Mouse (Mus musculus) 416B (cell line): ENCODE data around the gene Ccdc6.

Experiments
- DNase-seq: peaks from one replicate; pipeline ENCODE4 v3.0.0; 2011; ENCODE audit warnings: low read depth

The Ccdc6 gene

GRCm38 (mm10) chr10:70096366-70097188 lies at the start of gene Ccdc6:
Gene Ccdc6, plus strand, starts transcription at chr10:70097121.
- peak; percentile 64 for DNase-seq

- no peak for DNase-seq
Observed at GRCm38 (mm10) chr10:70049771-70050170, 47.1 kb upstream of the Ccdc6 start.

- DNase-seq = no peak
Observed at GRCm38 (mm10) chr10:70055291-70055690, 41.6 kb upstream of the Ccdc6 start.

- peak; percentile 11 for DNase-seq
Observed at GRCm38 (mm10) chr10:70057064-70057463, 39.9 kb upstream of the Ccdc6 start.

GRCm38 (mm10) chr10:70060021-70060688 lies 36.8 kb upstream of the Ccdc6 start:
- DNase-seq = no peak

- no peak for DNase-seq
Observed at GRCm38 (mm10) chr10:70060689-70061081, 36.2 kb upstream of the Ccdc6 start.

GRCm38 (mm10) chr10:70063881-70064555 lies 32.9 kb upstream of the Ccdc6 start:
- no peak for DNase-seq

GRCm38 (mm10) chr10:70065191-70065590 lies 31.7 kb upstream of the Ccdc6 start:
- no peak for DNase-seq

GRCm38 (mm10) chr10:70066497-70067168 lies 30.3 kb upstream of the Ccdc6 start:
- DNase-seq = no peak

- DNase-seq = no peak
Observed at GRCm38 (mm10) chr10:70067169-70068115, 29.5 kb upstream of the Ccdc6 start.

- no peak for DNase-seq
Observed at GRCm38 (mm10) chr10:70069321-70069720, 27.6 kb upstream of the Ccdc6 start.

- no peak for DNase-seq
Observed at GRCm38 (mm10) chr10:70071334-70071733, 25.6 kb upstream of the Ccdc6 start.

GRCm38 (mm10) chr10:70077452-70077851 lies 19.5 kb upstream of the Ccdc6 start:
- DNase-seq = no peak

GRCm38 (mm10) chr10:70080908-70081307 lies 16.0 kb upstream of the Ccdc6 start:
- DNase-seq = no peak

GRCm38 (mm10) chr10:70081564-70082175 lies 15.3 kb upstream of the Ccdc6 start:
- no peak for DNase-seq

- DNase-seq = no peak
Observed at GRCm38 (mm10) chr10:70083241-70083640, 13.7 kb upstream of the Ccdc6 start.

GRCm38 (mm10) chr10:70085256-70085961 lies 11.5 kb upstream of the Ccdc6 start:
- DNase-seq = no peak

- DNase-seq = peak; percentile 84
Observed at GRCm38 (mm10) chr10:70088788-70089187, 8.1 kb upstream of the Ccdc6 start.

GRCm38 (mm10) chr10:70091876-70092462 lies 5.0 kb upstream of the Ccdc6 start:
- no peak for DNase-seq

GRCm38 (mm10) chr10:70093782-70094181 lies 3.1 kb upstream of the Ccdc6 start:
- peak; percentile 11 for DNase-seq
